Mouse (Mus musculus) cortical plate, adult 2 months (tissue): ENCODE measurements around the gene Gm45062.

Experiments used
- CTCF ChIP-seq: fragments of 200-500 bp; IDR thresholded peaks from 2 replicates; pipeline ENCODE4 v1.5.1; 2011; ENCODE audit warnings: mild to moderate bottlenecking, control low read depth, low read length; ENCODE audit not compliant: insufficient read depth; ENCODE audit errors: extremely low read depth
- POLR2A ChIP-seq: fragments of 200-500 bp; IDR thresholded peaks from 2 replicates; pipeline ENCODE4 v1.6.1; 2011; ENCODE audit warnings: mild to moderate bottlenecking, low read length, control low read depth; ENCODE audit not compliant: insufficient read depth; ENCODE audit errors: extremely low read depth

- TF ChIP-seq CTCF, result no peak
- no peak for TF ChIP-seq POLR2A
These were observed 229.0 kb downstream of the Gm45062 start for GRCm38 (mm10) chr6:8488249-8488648.
